In genomic region chr11:76363636-76364035, GRCm38 (mm10) we compare ENCODE assay signal across 10 mouse cellular contexts. TPM values are rescaled to one million over a fixed set of nuclear protein-coding genes. Genes with fewer than 3 reads are reported as not detected.
A peak's percentile ranks its signal among the peaks of the same experiment; 100 is the strongest.
DNase-seq lines count a peak whose midpoint lies in the region; ATAC-seq lines count a peak whose summit lies in the region.
"Had no signal": no experiment of that assay in that cellular context is flagged by ENCODE, and none has a peak within 500 bp of the region (broad histone marks: within the 10 kb centered on the region; RNA-seq: fewer than 3 reads in every experiment).

No protein-coding gene starts in this region.

- 0 out of 2 replicates have a peak overlapping the region, but pooled peaks have one; percentile 1 for H3K27ac ChIP-seq in embryonic facial prominence, embryonic 11.5 days (replicated peaks; ENCODE audit: low read depth, low read length)
- no peak overlapping the region; the same call in 1 of the 2 replicates for H3K27ac ChIP-seq in embryonic facial prominence, embryonic 10.5 days (replicated peaks)
- 0 out of 2 replicates have a peak overlapping the region, but pooled peaks have one; percentile 20 for H3K27ac ChIP-seq in lung, embryonic 15.5 days
- H3K27ac ChIP-seq in intestine, embryonic 16.5 days (ENCODE audit: low read length): peak overlapping the region; percentile 55
- peak overlapping the region; percentile 33 for H3K27ac ChIP-seq in stomach, embryonic 15.5 days

- peaks cover 6% of the 10 kb centered on the region for H3K4me1 ChIP-seq in embryonic facial prominence, embryonic 11.5 days (ENCODE audit: control insufficient read depth, insufficient read depth, low read length)
- H3K4me1 ChIP-seq in embryonic facial prominence, embryonic 10.5 days: peaks cover 59% of the 10 kb centered on the region
- H3K4me1 ChIP-seq in lung, embryonic 15.5 days: peaks cover 38% of the 10 kb centered on the region
- H3K4me1 ChIP-seq in intestine, embryonic 16.5 days (ENCODE audit: control insufficient read depth, insufficient read depth, low read length): peaks cover 29% of the 10 kb centered on the region
- peaks cover 22% of the 10 kb centered on the region for H3K4me1 ChIP-seq in stomach, embryonic 15.5 days

- H3K9ac ChIP-seq in embryonic facial prominence, embryonic 11.5 days (replicated peaks; ENCODE audit: low read length): no peak overlapping the region
- H3K9ac ChIP-seq in lung, embryonic 15.5 days: no peak overlapping the region
- H3K9ac ChIP-seq in intestine, embryonic 16.5 days (ENCODE audit: low read depth, low read length): peak overlapping the region; percentile 3; the same call in 1 of the 2 replicates
- H3K9ac ChIP-seq in stomach, embryonic 15.5 days: no peak overlapping the region
- H3K9ac ChIP-seq: liver, postnatal 0 days had no signal

- H3K27me3 ChIP-seq in embryonic facial prominence, embryonic 11.5 days (ENCODE audit: control insufficient read depth, insufficient read depth, low read length): no peaks in the 10 kb centered on the region
- no peaks in the 10 kb centered on the region for H3K27me3 ChIP-seq in embryonic facial prominence, embryonic 10.5 days (replicated peaks; ENCODE audit: low read depth, poor library complexity, severe bottlenecking)
- H3K27me3 ChIP-seq in lung, embryonic 15.5 days: no peaks in the 10 kb centered on the region
- no peaks in the 10 kb centered on the region for H3K27me3 ChIP-seq in intestine, embryonic 16.5 days (replicated peaks; ENCODE audit: control insufficient read depth, insufficient read depth, low read length)
- no peaks in the 10 kb centered on the region for H3K27me3 ChIP-seq in stomach, embryonic 15.5 days (replicated peaks)

- H3K36me3 ChIP-seq in embryonic facial prominence, embryonic 11.5 days (replicated peaks; ENCODE audit: control insufficient read depth, insufficient read depth, low read depth, low read length): no peaks in the 10 kb centered on the region
- H3K36me3 ChIP-seq in embryonic facial prominence, embryonic 10.5 days (replicated peaks): peaks cover 14% of the 10 kb centered on the region
- no peaks in the 10 kb centered on the region for H3K36me3 ChIP-seq in lung, embryonic 15.5 days
- no peaks in the 10 kb centered on the region for H3K36me3 ChIP-seq in intestine, embryonic 16.5 days (ENCODE audit: control insufficient read depth, insufficient read depth, low read length)
- no peaks in the 10 kb centered on the region for H3K36me3 ChIP-seq in stomach, embryonic 15.5 days

- no peak overlapping the region; the same call in 1 of the 2 replicates for H3K4me2 ChIP-seq in embryonic facial prominence, embryonic 11.5 days (ENCODE audit: low read depth, low read length)
- no peak overlapping the region for H3K4me2 ChIP-seq in lung, embryonic 15.5 days
- H3K4me2 ChIP-seq in intestine, embryonic 16.5 days (ENCODE audit: low read depth, low read length): no peak overlapping the region
- no peak overlapping the region for H3K4me2 ChIP-seq in stomach, embryonic 15.5 days

- no peak for DNase-seq in embryonic facial prominence, embryonic 11.5 days (ENCODE audit: low spot score)
- no peak for DNase-seq in embryonic facial prominence, embryonic 10.5 days (ENCODE audit: low spot score)
- DNase-seq in lung, adult 18-20 months: no peak
- no peak for DNase-seq in thymus, postnatal 4 days
- no peak for DNase-seq in layer of hippocampus, postnatal 10 days (ENCODE audit: low spot score in 2 of 2)
- DNase-seq: liver, postnatal 0 days; thymus, adult 2 months had no signal

- ATAC-seq in embryonic facial prominence, embryonic 11.5 days (replicated peaks; ENCODE audit: insufficient number of reproducible peaks, low FRiP score, low TSS enrichment, low read depth): no peak
- ATAC-seq in lung, embryonic 15.5 days (ENCODE audit: borderline replicate concordance, extremely low read depth, low FRiP score, low TSS enrichment): no peak
- no peak for ATAC-seq in intestine, embryonic 16.5 days
- no peak for ATAC-seq in stomach, embryonic 15.5 days (ENCODE audit: insufficient read depth, low FRiP score, low read depth)
- ATAC-seq: liver, postnatal 0 days had no signal

- no peak overlapping the region for H3K4me3 ChIP-seq in embryonic facial prominence, embryonic 11.5 days (ENCODE audit: low read depth, low read length)
- H3K4me3 ChIP-seq in embryonic facial prominence, embryonic 10.5 days: no peak overlapping the region
- H3K4me3 ChIP-seq in lung, embryonic 15.5 days: no peak overlapping the region
- H3K4me3 ChIP-seq in intestine, embryonic 16.5 days (ENCODE audit: low read length): no peak overlapping the region
- no peak overlapping the region for H3K4me3 ChIP-seq in stomach, embryonic 15.5 days (replicated peaks)

- no peaks in the 10 kb centered on the region for H3K9me3 ChIP-seq in embryonic facial prominence, embryonic 11.5 days (replicated peaks; ENCODE audit: control insufficient read depth, low read length)
- H3K9me3 ChIP-seq in embryonic facial prominence, embryonic 10.5 days: no peaks in the 10 kb centered on the region
- H3K9me3 ChIP-seq in lung, embryonic 15.5 days: no peaks in the 10 kb centered on the region
- no peaks in the 10 kb centered on the region for H3K9me3 ChIP-seq in intestine, embryonic 16.5 days (ENCODE audit: control insufficient read depth, low read length)
- H3K9me3 ChIP-seq in stomach, embryonic 15.5 days: no peaks in the 10 kb centered on the region

- WGBS in embryonic facial prominence, embryonic 11.5 days: 35% methylated on average over 9 of the region's 9 CpGs
- 36% methylated on average over 9 of the region's 9 CpGs for WGBS in embryonic facial prominence, embryonic 10.5 days
- WGBS in lung, embryonic 15.5 days: 21% methylated on average over 9 of the region's 9 CpGs
- 21% methylated on average over 9 of the region's 9 CpGs for WGBS in intestine, embryonic 16.5 days
- WGBS in stomach, embryonic 15.5 days: 32% methylated on average over 9 of the region's 9 CpGs

RNA-seq across cellular contexts. Expression of gene Nxn, which starts 35.3 kb away (rescaled TPM):
- 40.0 and 41.8 TPM in 2 replicates for polyA plus RNA-seq in embryonic facial prominence, embryonic 11.5 days (2014; fragmentation: Nextera tagmentation; extraction: Ambion mirVana)
- polyA plus RNA-seq in embryonic facial prominence, embryonic 10.5 days (2016; fragmentation: Nextera tagmentation; extraction: Ambion mirVana): 41.1 and 42.0 TPM in 2 replicates
- polyA plus RNA-seq in lung, embryonic 15.5 days (2015; fragmentation: Nextera tagmentation; extraction: Ambion mirVana): 24.0 and 24.4 TPM in 2 replicates
- polyA plus RNA-seq in intestine, embryonic 16.5 days (2015; fragmentation: Nextera tagmentation; extraction: Ambion mirVana): 20.1 and 25.7 TPM in 2 replicates
- 35.1 and 37.9 TPM in 2 replicates for polyA plus RNA-seq in stomach, embryonic 15.5 days (2015; fragmentation: Nextera tagmentation; extraction: Ambion mirVana)
- 10 to 100 TPM; 11.1 to 13.0 TPM for total RNA-seq in layer of hippocampus, postnatal 10 days (2021)

RNA-seq across cellular contexts. Expression of gene Timm22, which starts 43.1 kb away (rescaled TPM):
- polyA plus RNA-seq in embryonic facial prominence, embryonic 11.5 days (2014; fragmentation: Nextera tagmentation; extraction: Ambion mirVana): 138 TPM in 2 replicates
- polyA plus RNA-seq in embryonic facial prominence, embryonic 10.5 days (2016; fragmentation: Nextera tagmentation; extraction: Ambion mirVana): 135 and 144 TPM in 2 replicates
- polyA plus RNA-seq in lung, embryonic 15.5 days (2015; fragmentation: Nextera tagmentation; extraction: Ambion mirVana): 105 and 106 TPM in 2 replicates
- polyA plus RNA-seq in intestine, embryonic 16.5 days (2015; fragmentation: Nextera tagmentation; extraction: Ambion mirVana): 92.8 and 96.6 TPM in 2 replicates
- polyA plus RNA-seq in stomach, embryonic 15.5 days (2015; fragmentation: Nextera tagmentation; extraction: Ambion mirVana): 92.5 and 96.5 TPM in 2 replicates
- total RNA-seq in layer of hippocampus, postnatal 10 days (2021): 10 to 100 TPM; 38.1 to 39.9 TPM
